Mouse (Mus musculus) WW6 (cell line): Measurements from ENCODE around the gene Angel2.

Experiments used
- DNase-seq: peaks from one replicate; pipeline ENCODE4 v3.0.0-alpha.2; 2013; ENCODE audit warnings: low read depth, low spot score

Gene Angel2

GRCm38 (mm10) chr1:190979100-190979563 lies 54.2 kb downstream of the Angel2 start, which contains the start of gene Vash2:
TSS of gene Vash2 (minus strand) at chr1:190979296.
- peak; percentile 63 for DNase-seq

- DNase-seq, result no peak
These were observed 55.6 kb downstream of the Angel2 start for GRCm38 (mm10) chr1:190980470-190980869.

GRCm38 (mm10) chr1:190981412-190981811 lies 56.5 kb downstream of the Angel2 start:
- no peak for DNase-seq

- no peak for DNase-seq
These were observed 64.6 kb downstream of the Angel2 start for GRCm38 (mm10) chr1:190989437-190990082.

DNA sequence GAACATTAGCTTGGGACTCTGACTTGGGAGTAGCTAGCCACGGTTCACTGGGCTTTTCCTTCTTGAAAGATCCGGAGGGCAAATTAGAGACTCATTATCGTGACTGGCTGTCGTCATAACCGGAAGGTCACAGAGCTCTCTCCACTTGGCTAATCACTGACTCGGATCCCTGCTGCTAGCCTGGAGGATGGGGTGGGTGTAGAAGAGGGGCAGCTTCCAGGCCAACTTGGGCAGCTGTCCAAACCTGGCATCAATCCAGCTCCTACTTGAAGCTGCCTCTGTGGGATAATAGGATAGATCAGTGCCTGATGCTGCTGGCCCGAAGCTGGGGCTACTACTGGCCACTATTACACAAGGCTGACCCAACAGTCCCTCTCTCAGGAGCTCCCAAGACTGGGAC lies 70.6 kb downstream of the Angel2 start:
- no peak for DNase-seq

DNA sequence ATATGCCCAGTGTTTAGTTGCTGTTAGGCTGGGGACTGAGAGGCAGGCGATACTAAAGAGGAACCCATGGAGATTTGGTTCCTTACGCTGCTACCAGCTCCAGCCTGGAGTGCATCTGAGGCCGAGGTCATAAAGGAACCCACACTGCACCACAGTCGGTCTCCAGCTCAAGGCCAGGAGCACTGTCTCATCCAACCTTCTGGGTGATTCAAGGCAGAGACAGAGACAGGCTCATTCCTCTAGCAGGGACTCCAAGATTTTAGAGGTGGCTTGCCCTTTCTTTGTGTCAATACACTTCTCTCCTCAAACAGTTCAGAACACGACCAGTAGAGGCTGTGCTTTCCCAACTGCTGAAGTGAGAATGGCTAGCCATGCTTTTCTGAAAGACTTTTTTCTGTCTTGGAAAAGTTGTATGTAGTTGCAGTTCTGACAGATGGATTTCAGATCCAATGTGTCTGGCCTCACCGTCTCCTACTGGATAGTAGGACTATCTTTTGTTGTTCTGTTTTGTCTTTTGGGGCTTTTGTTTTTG lies 71.5 kb downstream of the Angel2 start:
- DNase-seq, result no peak
